Mouse (Mus musculus): ENCODE results near the gene Fezf1.

Gene Fezf1

GRCm38 (mm10) chr6:23248313-23249052, at the start of gene Fezf1:
Gene Fezf1, minus strand, starts transcription at chr6:23248362.
- DNase-seq = no peak

GRCm38 (mm10) chr6:23294685-23295084, 46.5 kb upstream of the Fezf1 start:
- no peak for DNase-seq

- DNase-seq = no peak
Observed at GRCm38 (mm10) chr6:23288752-23289151, 40.6 kb upstream of the Fezf1 start.

GRCm38 (mm10) chr6:23281514-23281820, 33.3 kb upstream of the Fezf1 start:
- no peak for DNase-seq

GRCm38 (mm10) chr6:23280811-23281513, 32.8 kb upstream of the Fezf1 start:
- DNase-seq = no peak

- DNase-seq = no peak
Observed at GRCm38 (mm10) chr6:23273483-23273882, 25.3 kb upstream of the Fezf1 start.

GRCm38 (mm10) chr6:23272979-23273378, 24.8 kb upstream of the Fezf1 start:
- no peak for DNase-seq

GRCm38 (mm10) chr6:23272542-23272941, 24.4 kb upstream of the Fezf1 start:
- no peak for DNase-seq

- DNase-seq = no peak
Observed at GRCm38 (mm10) chr6:23260738-23261050, 12.5 kb upstream of the Fezf1 start.

- no peak for DNase-seq
Observed at GRCm38 (mm10) chr6:23260016-23260737, 12.0 kb upstream of the Fezf1 start.

- DNase-seq = no peak
Observed at GRCm38 (mm10) chr6:23257981-23258380, 9.8 kb upstream of the Fezf1 start.

GRCm38 (mm10) chr6:23255161-23255560, 7.0 kb upstream of the Fezf1 start:
- no peak for DNase-seq

GRCm38 (mm10) chr6:23254644-23255043, 6.5 kb upstream of the Fezf1 start:
- DNase-seq = no peak

- DNase-seq = no peak
Observed at GRCm38 (mm10) chr6:23253353-23254311, 5.5 kb upstream of the Fezf1 start.

- DNase-seq = no peak
Observed at GRCm38 (mm10) chr6:23252196-23253135, 4.3 kb upstream of the Fezf1 start.

- DNase-seq = no peak
Observed at GRCm38 (mm10) chr6:23251431-23251830, 3.3 kb upstream of the Fezf1 start.

- no peak for DNase-seq
Observed at GRCm38 (mm10) chr6:23250288-23250955, 2.3 kb upstream of the Fezf1 start.

- no peak for DNase-seq
Observed at GRCm38 (mm10) chr6:23249616-23250287, 1.6 kb upstream of the Fezf1 start.

GRCm38 (mm10) chr6:23249053-23249401, 865 bp upstream of the Fezf1 start:
- DNase-seq = no peak

- no peak for DNase-seq
Observed at GRCm38 (mm10) chr6:23247512-23248312, 450 bp downstream of the Fezf1 start.

Measured in cerebellum, adult 9-10 months (tissue).